In genomic region chr11:101937108-101937507, GRCm38 (mm10) we compare ENCODE assay signal across 8 mouse cellular contexts. TPM values are rescaled to one million over a fixed set of nuclear protein-coding genes. Genes with fewer than 3 reads are reported as not detected.
DNase-seq lines count a peak whose midpoint lies in the region; ATAC-seq and TF ChIP-seq lines count a peak whose summit lies in the region.

No protein-coding gene starts in this region.

- peak overlapping the region; percentile 69 for H3K9ac ChIP-seq in heart, embryonic 12.5 days
- H3K9ac ChIP-seq in midbrain, postnatal 0 days (replicated peaks; ENCODE audit: low read length, poor library complexity, severe bottlenecking), result peak overlapping the region; percentile 57

- DNase-seq in adrenal gland, adult (ENCODE audit: inconsistent age in 2 of 2, low spot score in 1 of 2), result peak; percentile 38 to 63
- DNase-seq in adrenal gland, postnatal 4 days (ENCODE audit: low spot score in 2 of 2), result no peak
- peak; percentile 47 for DNase-seq in adrenal gland, postnatal 25 days
- DNase-seq in kidney, postnatal 4 days, result peak; percentile 55 to 68
- peak; percentile 43 for DNase-seq in midbrain, postnatal 0 days (ENCODE audit: low spot score)
- no peak for DNase-seq in thymus, postnatal 25 days
- no peak for DNase-seq in ovary, postnatal 36 days (ENCODE audit: low spot score)

- H3K4me3 ChIP-seq in heart, embryonic 12.5 days, result peak overlapping the region; percentile 46
- peak overlapping the region; percentile 35 for H3K4me3 ChIP-seq in midbrain, postnatal 0 days (ENCODE audit: low read depth, low read length)

- no peak for TF ChIP-seq CTCF in midbrain, postnatal 0 days (IDR thresholded peaks at IDR 0.05)

- H3K27me3 ChIP-seq in heart, embryonic 12.5 days (replicated peaks), result no peaks in the 10 kb centered on the region
- no peaks in the 10 kb centered on the region for H3K27me3 ChIP-seq in midbrain, postnatal 0 days (ENCODE audit: insufficient read depth, low read length)

- no peaks in the 10 kb centered on the region for H3K9me3 ChIP-seq in heart, embryonic 12.5 days (replicated peaks)
- H3K9me3 ChIP-seq in midbrain, postnatal 0 days (ENCODE audit: low read length), result no peaks in the 10 kb centered on the region

- H3K4me2 ChIP-seq in heart, embryonic 12.5 days, result peak overlapping the region; percentile 80
- peak overlapping the region; percentile 77 for H3K4me2 ChIP-seq in midbrain, postnatal 0 days (ENCODE audit: low read depth, low read length, poor library complexity, severe bottlenecking)

- H3K27ac ChIP-seq in heart, embryonic 12.5 days (ENCODE audit: poor library complexity, severe bottlenecking), result 0 out of 2 replicates have a peak overlapping the region, but pooled peaks have one; percentile 3
- H3K27ac ChIP-seq in midbrain, postnatal 0 days (ENCODE audit: low read depth, low read length), result peak overlapping the region; percentile 32; the same call in 1 of the 2 replicates

- 1% methylated on average over 32 of the region's 32 CpGs for WGBS in heart, embryonic 12.5 days
- under 1% methylated on average over 32 of the region's 32 CpGs for WGBS in midbrain, postnatal 0 days

- 0 out of 2 replicates have a peak, but pooled peaks have one; percentile 23 for ATAC-seq in heart, embryonic 12.5 days (ENCODE audit: insufficient number of reproducible peaks, low FRiP score)
- no peak for ATAC-seq in midbrain, postnatal 0 days (ENCODE audit: low FRiP score)

- H3K36me3 ChIP-seq in heart, embryonic 12.5 days, result no peaks in the 10 kb centered on the region
- no peaks in the 10 kb centered on the region for H3K36me3 ChIP-seq in midbrain, postnatal 0 days (ENCODE audit: insufficient read depth, low read length)

- H3K4me1 ChIP-seq in heart, embryonic 12.5 days (replicated peaks), result peaks cover 22% of the 10 kb centered on the region
- H3K4me1 ChIP-seq in midbrain, postnatal 0 days (ENCODE audit: insufficient read depth, low read length), result no peaks in the 10 kb centered on the region

RNA-seq across cellular contexts. Expression of gene Sost, which starts 29.7 kb away (rescaled TPM):
- under 1 TPM; 0.20 to 0.25 TPM for total RNA-seq in adrenal gland, postnatal 4 days (2021)
- total RNA-seq in adrenal gland, postnatal 25 days (2021), result not detected in 2 replicates
- polyA plus RNA-seq in heart, embryonic 12.5 days (2016; fragmentation: Nextera tagmentation; extraction: Ambion mirVana), result 0.77 and 1.6 TPM in 2 replicates
- total RNA-seq in midbrain, postnatal 0 days (2014; rRNA removed), result 0.11 TPM in 1 of 2 replicates, not detected in the other
- polyA plus RNA-seq in midbrain, postnatal 0 days (2015; fragmentation: Nextera tagmentation; extraction: Ambion mirVana), result 0.12 TPM in 1 of 2 replicates, not detected in the other

RNA-seq across cellular contexts. Expression of gene Meox1, which starts 42.9 kb away (rescaled TPM):
- total RNA-seq in adrenal gland, postnatal 4 days (2021), result 1 to 10 TPM; 7.1 to 7.8 TPM
- total RNA-seq in adrenal gland, postnatal 25 days (2021), result 4.5 and 5.0 TPM in 2 replicates
- polyA plus RNA-seq in heart, embryonic 12.5 days (2016; fragmentation: Nextera tagmentation; extraction: Ambion mirVana), result 22.7 and 24.1 TPM in 2 replicates
- 0.66 and 1.0 TPM in 2 replicates for total RNA-seq in midbrain, postnatal 0 days (2014; rRNA removed)
- polyA plus RNA-seq in midbrain, postnatal 0 days (2015; fragmentation: Nextera tagmentation; extraction: Ambion mirVana), result 0.83 and 1.2 TPM in 2 replicates

RNA-seq across cellular contexts. Expression of gene Cfap97d1, which starts 47.0 kb away (rescaled TPM):
- not detected for total RNA-seq in adrenal gland, postnatal 4 days (2021)
- not detected in 2 replicates for total RNA-seq in adrenal gland, postnatal 25 days (2021)
- polyA plus RNA-seq in heart, embryonic 12.5 days (2016; fragmentation: Nextera tagmentation; extraction: Ambion mirVana), result not detected in 2 replicates
- total RNA-seq in midbrain, postnatal 0 days (2014; rRNA removed), result not detected in 2 replicates
- polyA plus RNA-seq in midbrain, postnatal 0 days (2015; fragmentation: Nextera tagmentation; extraction: Ambion mirVana), result not detected in 2 replicates

RNA-seq across cellular contexts. Expression of gene Dusp3, which starts 49.7 kb away (rescaled TPM):
- 10 to 100 TPM; 62.2 to 71.6 TPM for total RNA-seq in adrenal gland, postnatal 4 days (2021)
- total RNA-seq in adrenal gland, postnatal 25 days (2021), result 77.9 and 78.9 TPM in 2 replicates
- 53.7 and 54.9 TPM in 2 replicates for polyA plus RNA-seq in heart, embryonic 12.5 days (2016; fragmentation: Nextera tagmentation; extraction: Ambion mirVana)
- 36.3 and 54.3 TPM in 2 replicates for total RNA-seq in midbrain, postnatal 0 days (2014; rRNA removed)
- polyA plus RNA-seq in midbrain, postnatal 0 days (2015; fragmentation: Nextera tagmentation; extraction: Ambion mirVana), result 44.1 and 48.5 TPM in 2 replicates

Comparison
In these comparisons a context has a peak if more than half of its experiments do, and no peak if none do; other contexts are left out.
1. DNase-seq: peak in adrenal gland, adult (2 of 2), adrenal gland, postnatal 25 days (single experiment), kidney, postnatal 4 days (2 of 2) and midbrain, postnatal 0 days (single experiment); none in adrenal gland, postnatal 4 days (0 of 2), thymus, postnatal 25 days (single experiment) and ovary, postnatal 36 days (single experiment).